Mouse (Mus musculus) adrenal gland, postnatal 14 days (tissue): ENCODE data around the gene Spata13. TPM values are rescaled to one million over a fixed set of nuclear protein-coding genes. Genes with fewer than 3 reads are reported as not detected.

Experiments used
- DNase-seq: peaks from one replicate; pipeline ENCODE4 v3.0.0; 2021; ENCODE audit warnings: mixed read lengths
- total RNA-seq: library from RNA; stranded (reverse); gene quantifications from 2 replicates; pipeline ENCODE4 v1.2.3, GENCODE M21; 2021

The Spata13 gene
- total RNA-seq, 1 experiment from 2014 or later: 120 TPM

GRCm38 (mm10) chr14:60715686-60716085 is 81.9 kb downstream of the Spata13 start:
- no peak for DNase-seq

- DNase-seq: no peak
These were observed 87.5 kb downstream of the Spata13 start for GRCm38 (mm10) chr14:60721304-60721703.

GRCm38 (mm10) chr14:60721938-60722337 is 88.1 kb downstream of the Spata13 start:
- DNase-seq: no peak

DNA sequence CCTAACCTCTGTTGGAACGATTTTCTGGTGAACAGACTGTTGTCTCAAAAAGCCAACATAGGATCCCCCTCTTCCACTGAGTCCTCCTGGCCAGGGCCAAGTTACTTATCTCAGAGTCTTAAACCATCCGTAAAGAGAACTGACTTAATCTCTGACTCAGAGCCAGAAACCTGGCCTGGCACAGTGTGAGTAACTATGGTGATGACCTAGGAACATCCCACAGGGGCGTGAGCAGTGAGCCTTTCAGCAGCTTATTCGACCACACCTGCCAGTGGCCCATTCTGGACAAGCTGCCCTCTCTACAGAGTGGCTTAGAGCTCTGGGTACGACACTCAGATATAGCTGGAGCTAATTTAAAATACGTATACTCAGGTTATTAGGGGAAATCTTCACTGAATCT is 92.3 kb downstream of the Spata13 start:
- DNase-seq: peak; percentile 54

- no peak for DNase-seq
These were observed 93.3 kb downstream of the Spata13 start for GRCm38 (mm10) chr14:60727130-60727529.

DNA sequence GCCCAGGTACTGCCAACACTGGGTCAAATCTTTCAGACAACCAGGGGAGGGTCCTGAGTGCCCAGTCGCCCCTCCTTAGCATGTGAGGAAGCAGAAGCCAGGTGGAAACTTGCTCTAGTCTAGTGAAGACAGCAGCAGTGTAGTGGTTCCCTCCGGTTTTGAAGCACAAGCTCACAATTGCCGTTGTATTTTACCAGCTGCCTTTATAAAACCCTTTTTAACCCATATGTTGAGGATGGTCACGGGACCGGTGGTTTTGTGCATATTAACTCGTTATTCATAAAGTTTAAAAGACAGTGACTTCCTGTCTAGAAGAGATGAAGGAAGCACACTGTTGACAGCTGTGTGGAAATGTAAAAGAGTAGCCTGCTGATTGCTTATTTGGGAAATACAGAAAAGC is 98.3 kb downstream of the Spata13 start:
- DNase-seq: no peak

- peak; percentile 71 for DNase-seq
These were observed 99.0 kb downstream of the Spata13 start for GRCm38 (mm10) chr14:60732787-60733186.

DNA sequence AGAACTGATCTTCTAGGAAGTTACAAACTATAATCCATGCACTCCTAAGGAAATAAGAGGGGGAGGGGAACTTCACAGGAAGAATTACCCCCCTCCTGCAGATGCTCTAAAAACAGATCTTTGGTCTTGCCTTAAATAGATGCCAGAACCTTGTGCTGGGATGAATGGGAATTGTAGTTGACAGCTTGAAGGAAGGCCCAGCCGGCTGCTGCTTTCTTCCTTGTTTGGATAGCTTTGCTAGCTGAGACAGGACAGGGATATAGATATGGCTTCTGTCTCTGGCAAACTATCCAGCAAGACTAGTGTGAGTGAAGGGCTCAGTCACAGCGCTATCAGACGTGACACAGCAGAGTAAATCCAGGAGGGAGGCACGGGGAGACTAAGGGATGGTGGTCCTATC is 99.9 kb downstream of the Spata13 start:
- DNase-seq: no peak

- no peak for DNase-seq
These were observed 101.4 kb downstream of the Spata13 start for GRCm38 (mm10) chr14:60735206-60735605.

DNA sequence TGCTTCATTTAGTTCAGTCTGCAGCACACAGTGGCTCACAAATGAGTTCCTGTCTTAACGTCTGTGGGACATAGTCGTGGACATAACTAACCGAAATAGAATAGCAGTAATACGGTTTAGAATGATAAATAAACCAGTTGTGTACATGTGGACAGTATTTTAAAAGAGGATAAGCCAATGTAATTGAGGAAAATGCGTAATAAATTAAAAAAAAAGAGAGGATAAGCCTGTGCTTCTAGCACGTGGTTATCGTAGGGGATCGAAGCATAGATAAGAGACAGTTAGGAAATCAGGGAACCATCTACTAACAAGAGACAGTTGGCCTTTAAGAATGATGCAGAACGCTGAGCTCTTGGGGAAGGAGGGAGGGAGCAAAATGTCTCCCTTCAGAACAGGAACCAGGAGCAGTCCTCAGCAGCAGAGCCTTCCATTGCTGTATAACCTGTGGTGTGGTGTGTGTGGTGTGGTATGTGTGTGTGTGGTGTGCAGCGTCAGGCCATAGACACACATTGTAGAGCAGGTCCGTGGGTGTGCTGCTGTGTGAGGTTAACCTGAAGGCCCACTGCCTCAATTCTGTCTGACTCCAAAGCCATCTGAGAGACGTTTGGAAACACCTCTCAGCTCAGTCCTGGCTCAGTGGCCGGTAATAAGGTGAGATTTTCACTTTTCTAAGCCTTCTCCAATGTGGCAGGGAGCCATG is 102.2 kb downstream of the Spata13 start:
- no peak for DNase-seq

- peak; percentile 71 for DNase-seq
These were observed 102.9 kb downstream of the Spata13 start for GRCm38 (mm10) chr14:60736591-60737192.

DNA sequence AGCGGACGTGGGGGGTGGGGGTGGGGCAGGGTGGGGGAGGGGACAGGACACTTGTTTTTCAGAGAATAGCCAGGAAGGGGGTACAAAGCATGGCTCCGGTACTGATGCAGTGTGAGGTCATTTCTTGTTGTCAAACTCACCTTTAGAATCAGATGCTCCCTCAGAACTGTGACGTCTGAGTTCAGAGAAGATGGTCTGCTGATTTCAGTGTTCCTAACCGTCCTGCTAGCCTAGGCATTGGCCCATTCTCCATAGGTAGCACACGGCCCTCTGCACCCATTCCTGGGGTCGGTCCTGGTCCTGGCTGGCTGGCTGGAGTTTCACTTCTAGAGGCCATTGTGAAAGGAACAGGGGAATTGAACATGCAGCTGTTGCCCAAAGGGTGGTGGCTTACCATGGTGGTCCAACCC is 103.4 kb downstream of the Spata13 start:
- DNase-seq: no peak

DNA sequence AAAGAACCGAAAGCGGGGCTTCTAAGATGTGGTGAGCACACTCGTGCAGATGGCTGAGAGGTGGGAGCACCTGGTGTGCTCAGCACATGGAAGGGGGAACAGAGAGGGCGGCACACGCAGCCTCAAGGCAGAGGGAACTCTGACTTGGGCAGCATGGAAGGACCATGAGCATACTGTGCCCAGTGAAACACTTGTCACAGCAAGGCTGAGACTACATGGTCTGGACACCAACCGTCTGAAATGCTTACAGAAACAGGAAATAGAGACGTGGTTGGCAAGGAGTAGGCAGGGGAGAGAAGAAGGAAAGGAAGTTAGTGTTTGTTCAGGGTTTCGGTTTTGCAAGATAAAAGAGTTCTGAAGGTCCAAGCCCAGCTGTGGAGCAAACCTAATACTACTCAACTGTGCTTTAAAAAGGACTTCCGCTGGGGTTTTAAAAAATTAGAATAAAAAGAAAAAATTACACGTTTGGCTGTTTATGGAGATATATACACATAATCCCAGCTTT is 104.7 kb downstream of the Spata13 start:
- no peak for DNase-seq

- no peak for DNase-seq
These were observed 105.4 kb downstream of the Spata13 start for GRCm38 (mm10) chr14:60739155-60739554.

DNA sequence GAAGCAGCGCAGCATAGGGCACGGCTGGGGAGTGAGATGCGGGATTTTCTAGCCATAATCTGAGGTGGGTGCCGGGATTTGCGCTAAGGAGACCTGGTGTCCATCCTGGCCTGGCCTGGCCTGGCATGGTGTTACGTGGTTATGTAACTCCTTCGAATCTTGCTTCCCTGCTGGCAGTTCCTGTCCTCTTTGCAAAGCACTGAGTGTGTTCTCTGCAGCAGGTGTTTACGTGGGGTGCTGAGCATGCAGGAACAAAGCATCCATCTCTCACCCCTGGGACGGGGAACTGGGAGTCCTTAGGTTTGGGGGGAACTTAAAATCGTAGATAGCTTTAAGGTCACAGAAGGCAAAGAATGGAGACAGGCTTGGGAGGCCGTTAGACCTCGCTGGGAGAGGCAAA is 105.8 kb downstream of the Spata13 start:
- no peak for DNase-seq

- DNase-seq: no peak
These were observed 106.7 kb downstream of the Spata13 start for GRCm38 (mm10) chr14:60740507-60740906.

DNA sequence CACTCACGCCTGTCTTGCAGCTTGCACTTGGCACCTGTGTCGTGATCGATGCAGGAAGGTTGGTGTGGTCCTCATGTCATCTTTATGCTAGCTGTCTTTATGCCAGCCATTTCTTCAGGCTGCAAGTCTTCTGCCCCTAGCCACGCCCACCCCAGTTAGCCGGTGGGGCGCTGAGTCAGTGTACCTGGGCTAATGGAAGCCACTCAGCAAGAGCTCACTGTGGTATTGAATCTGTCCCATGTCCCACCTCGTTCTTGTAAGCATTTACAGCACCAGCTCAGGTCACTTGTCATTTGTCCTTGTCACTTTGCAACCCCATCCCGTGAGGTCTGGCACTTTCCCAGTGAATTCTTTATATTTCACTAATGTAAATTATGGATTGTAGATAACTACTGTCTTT is 107.2 kb downstream of the Spata13 start:
- no peak for DNase-seq

GRCm38 (mm10) chr14:60741490-60741981 is 107.7 kb downstream of the Spata13 start:
- peak; percentile 81 for DNase-seq

GRCm38 (mm10) chr14:60743681-60744080 is 109.9 kb downstream of the Spata13 start:
- no peak for DNase-seq

GRCm38 (mm10) chr14:60745201-60745600 is 111.4 kb downstream of the Spata13 start:
- no peak for DNase-seq

- DNase-seq: no peak
These were observed 112.3 kb downstream of the Spata13 start for GRCm38 (mm10) chr14:60746141-60746540.

GRCm38 (mm10) chr14:60747154-60747870 is 113.5 kb downstream of the Spata13 start:
- DNase-seq: no peak

GRCm38 (mm10) chr14:60749880-60750279 is 116.1 kb downstream of the Spata13 start:
- DNase-seq: no peak
